Mouse (Mus musculus): ENCODE data around the gene Olfr1308. TPM values are rescaled to one million over a fixed set of nuclear protein-coding genes. Genes with fewer than 3 reads are reported as not detected.

Gene Olfr1308
- not detected in 2 replicates for polyA plus RNA-seq (2015; fragmentation: Nextera tagmentation; extraction: Ambion mirVana)

GRCm38 (mm10) chr2:111964844-111965243 lies at the start of gene Olfr1308:
Olfr1308 (minus strand) TSS chr2:111964944.
- Histone ChIP-seq H3K27me3 (no peaks in the 10 kb centered on the region), H3K36me3 (no peaks in the 10 kb centered on the region), H3K4me3 (replicated peaks) (no peak within 1 kb of the TSS), H3K9me3 (replicated peaks) (no peaks in the 10 kb centered on the region), H3K4me1 (no peaks in the 10 kb centered on the region), H3K9ac (no peak within 1 kb of the TSS), H3K27ac (replicated peaks) (no peak within 1 kb of the TSS), H3K4me2 (replicated peaks) (no peak within 1 kb of the TSS)
- ATAC-seq (ENCODE audit: insufficient number of reproducible peaks, low FRiP score, low TSS enrichment, low read depth), result no peak
- 41% methylated on average over 1 of the region's 1 CpGs for WGBS

GRCm38 (mm10) chr2:112012608-112013007 lies 47.9 kb upstream of the Olfr1308 start, which contains the start of gene Olfr1310:
Olfr1310 (minus strand) TSS chr2:112012708.
- H3K4me1 ChIP-seq, result no peaks in the 10 kb centered on the region
- H3K27ac ChIP-seq (replicated peaks), result no peak within 1 kb of the TSS
- no peaks in the 10 kb centered on the region for H3K27me3 ChIP-seq
- no peak for ATAC-seq (ENCODE audit: insufficient number of reproducible peaks, low FRiP score, low TSS enrichment, low read depth)
- no peaks in the 10 kb centered on the region for H3K9me3 ChIP-seq (replicated peaks)
- no peak within 1 kb of the TSS for H3K9ac ChIP-seq
- H3K4me3 ChIP-seq (replicated peaks), result no peak within 1 kb of the TSS
- H3K4me2 ChIP-seq (replicated peaks), result no peak within 1 kb of the TSS
- no peaks in the 10 kb centered on the region for H3K36me3 ChIP-seq

GRCm38 (mm10) chr2:111990181-111990580 lies 25.4 kb upstream of the Olfr1308 start, which contains the start of gene Olfr1309:
Olfr1309 (minus strand) TSS chr2:111990281.
- Histone ChIP-seq H3K27ac (replicated peaks) (no peak within 1 kb of the TSS), H3K9me3 (replicated peaks) (no peaks in the 10 kb centered on the region), H3K4me1 (no peaks in the 10 kb centered on the region), H3K4me2 (replicated peaks) (no peak within 1 kb of the TSS), H3K4me3 (replicated peaks) (no peak within 1 kb of the TSS), H3K9ac (no peak within 1 kb of the TSS), H3K36me3 (no peaks in the 10 kb centered on the region), H3K27me3 (no peaks in the 10 kb centered on the region)
- WGBS, result 62% methylated on average over 1 of the region's 1 CpGs
- ATAC-seq (ENCODE audit: insufficient number of reproducible peaks, low FRiP score, low TSS enrichment, low read depth), result no peak

GRCm38 (mm10) chr2:111949340-111949739 lies 15.4 kb downstream of the Olfr1308 start, which contains the start of gene Olfr1307:
Olfr1307 (minus strand) TSS chr2:111949440.
- no peak within 1 kb of the TSS for H3K27ac ChIP-seq (replicated peaks)
- H3K36me3 ChIP-seq, result no peaks in the 10 kb centered on the region
- no peak within 1 kb of the TSS for H3K4me3 ChIP-seq (replicated peaks)
- H3K4me1 ChIP-seq, result no peaks in the 10 kb centered on the region
- H3K9ac ChIP-seq, result no peak within 1 kb of the TSS
- WGBS, result 63% methylated on average over 1 of the region's 1 CpGs
- no peaks in the 10 kb centered on the region for H3K9me3 ChIP-seq (replicated peaks)
- ATAC-seq (ENCODE audit: insufficient number of reproducible peaks, low FRiP score, low TSS enrichment, low read depth), result no peak
- H3K4me2 ChIP-seq (replicated peaks), result no peak within 1 kb of the TSS
- no peaks in the 10 kb centered on the region for H3K27me3 ChIP-seq

GRCm38 (mm10) chr2:111916171-111916570 lies 48.6 kb downstream of the Olfr1308 start, which contains the start of gene Olfr1306:
Olfr1306 (minus strand) TSS chr2:111916271.
- Histone ChIP-seq H3K36me3 (no peaks in the 10 kb centered on the region), H3K4me3 (replicated peaks) (no peak within 1 kb of the TSS), H3K27me3 (no peaks in the 10 kb centered on the region), H3K4me2 (replicated peaks) (no peak within 1 kb of the TSS), H3K9ac (no peak within 1 kb of the TSS), H3K9me3 (replicated peaks) (no peaks in the 10 kb centered on the region), H3K4me1 (no peaks in the 10 kb centered on the region), H3K27ac (replicated peaks) (no peak within 1 kb of the TSS)
- WGBS, result 78% methylated on average over 1 of the region's 1 CpGs
- no peak for ATAC-seq (ENCODE audit: insufficient number of reproducible peaks, low FRiP score, low TSS enrichment, low read depth)

Other genes starting within 250 kb of the Olfr1308 start
- not detected in 2 replicates for gene Olfr1301, start 213.9 kb downstream of the Olfr1308 start, polyA plus RNA-seq (2015; fragmentation: Nextera tagmentation; extraction: Ambion mirVana)
- gene Olfr1302, start 187.5 kb downstream of the Olfr1308 start, polyA plus RNA-seq (2015; fragmentation: Nextera tagmentation; extraction: Ambion mirVana), result not detected in 2 replicates
- gene Olfr1303, start 144.6 kb downstream of the Olfr1308 start, polyA plus RNA-seq (2015; fragmentation: Nextera tagmentation; extraction: Ambion mirVana), result not detected in 2 replicates
- gene Olfr1305, start 87.8 kb downstream of the Olfr1308 start, polyA plus RNA-seq (2015; fragmentation: Nextera tagmentation; extraction: Ambion mirVana), result not detected in 2 replicates
- not detected in 2 replicates for gene Olfr1306, start 48.7 kb downstream of the Olfr1308 start, polyA plus RNA-seq (2015; fragmentation: Nextera tagmentation; extraction: Ambion mirVana)
- not detected in 2 replicates for gene Olfr1307, start 15.5 kb downstream of the Olfr1308 start, polyA plus RNA-seq (2015; fragmentation: Nextera tagmentation; extraction: Ambion mirVana)
- not detected in 2 replicates for gene Olfr1309, start 25.3 kb upstream of the Olfr1308 start, polyA plus RNA-seq (2015; fragmentation: Nextera tagmentation; extraction: Ambion mirVana)
- not detected in 2 replicates for gene Olfr1310, start 47.8 kb upstream of the Olfr1308 start, polyA plus RNA-seq (2015; fragmentation: Nextera tagmentation; extraction: Ambion mirVana)
- not detected in 2 replicates for gene Olfr1311, start 59.5 kb upstream of the Olfr1308 start, polyA plus RNA-seq (2015; fragmentation: Nextera tagmentation; extraction: Ambion mirVana)
- gene Olfr1312, start 85.3 kb upstream of the Olfr1308 start, polyA plus RNA-seq (2015; fragmentation: Nextera tagmentation; extraction: Ambion mirVana), result not detected in 2 replicates
- gene Olfr1313, start 112.9 kb upstream of the Olfr1308 start, polyA plus RNA-seq (2015; fragmentation: Nextera tagmentation; extraction: Ambion mirVana), result not detected in 2 replicates
- gene Olfr1314, start 131.8 kb upstream of the Olfr1308 start, polyA plus RNA-seq (2015; fragmentation: Nextera tagmentation; extraction: Ambion mirVana), result not detected in 2 replicates
- not detected in 2 replicates for gene Olfr1315-ps1, start 150.5 kb upstream of the Olfr1308 start, polyA plus RNA-seq (2015; fragmentation: Nextera tagmentation; extraction: Ambion mirVana)
- gene Olfr1316, start 170.0 kb upstream of the Olfr1308 start, polyA plus RNA-seq (2015; fragmentation: Nextera tagmentation; extraction: Ambion mirVana), result not detected in 2 replicates
- gene Olfr1317, start 175.4 kb upstream of the Olfr1308 start, polyA plus RNA-seq (2015; fragmentation: Nextera tagmentation; extraction: Ambion mirVana), result not detected in 2 replicates
- 0.09 TPM in 1 of 2 replicates, not detected in the other for gene Olfr1318, start 189.3 kb upstream of the Olfr1308 start, polyA plus RNA-seq (2015; fragmentation: Nextera tagmentation; extraction: Ambion mirVana)